Mouse (Mus musculus): ENCODE results near the gene Scn2a.

DNA sequence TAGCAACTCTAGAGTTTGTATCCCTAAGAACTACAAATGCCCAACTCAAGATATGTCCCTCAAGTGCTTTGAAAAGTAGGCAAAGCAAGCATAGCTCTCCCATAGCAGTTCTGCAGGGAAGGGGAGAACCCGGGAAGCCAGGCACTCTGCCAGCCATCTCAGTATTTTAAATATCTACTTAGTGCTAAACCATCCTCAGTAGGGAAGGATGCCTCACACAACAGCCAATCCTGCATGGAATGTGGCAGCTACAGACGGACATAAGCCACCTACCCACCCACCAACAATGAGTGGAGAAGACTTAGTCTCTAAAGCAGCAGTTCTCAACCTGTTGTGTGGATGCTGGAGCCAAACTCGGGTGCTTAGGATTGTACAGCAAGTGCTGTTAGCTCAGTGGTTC lies 73.9 kb downstream of the Scn2a start:
- TF ChIP-seq POLR2A (IDR thresholded peaks at IDR 0.05; ENCODE audit: borderline replicate concordance, low read depth, low read length) (no peak), CTCF (IDR thresholded peaks at IDR 0.05; ENCODE audit: low read depth, low read length) (no peak)
